Mouse (Mus musculus) lung, adult 2 months (tissue): ENCODE results near the gene Fancf.

Experiments
- CTCF ChIP-seq: fragments of 200-500 bp; IDR thresholded peaks from 2 replicates; pipeline ENCODE4 v1.5.1; 2011; ENCODE audit warnings: mild to moderate bottlenecking, low read length, control low read depth; ENCODE audit not compliant: insufficient read depth
- POLR2A ChIP-seq: fragments of 200-500 bp; IDR thresholded peaks from 2 replicates; pipeline ENCODE4 v1.6.1; 2011; ENCODE audit warnings: low read depth, mild to moderate bottlenecking, control low read depth, low read length, borderline replicate concordance; ENCODE audit errors: extremely low read depth

DNA sequence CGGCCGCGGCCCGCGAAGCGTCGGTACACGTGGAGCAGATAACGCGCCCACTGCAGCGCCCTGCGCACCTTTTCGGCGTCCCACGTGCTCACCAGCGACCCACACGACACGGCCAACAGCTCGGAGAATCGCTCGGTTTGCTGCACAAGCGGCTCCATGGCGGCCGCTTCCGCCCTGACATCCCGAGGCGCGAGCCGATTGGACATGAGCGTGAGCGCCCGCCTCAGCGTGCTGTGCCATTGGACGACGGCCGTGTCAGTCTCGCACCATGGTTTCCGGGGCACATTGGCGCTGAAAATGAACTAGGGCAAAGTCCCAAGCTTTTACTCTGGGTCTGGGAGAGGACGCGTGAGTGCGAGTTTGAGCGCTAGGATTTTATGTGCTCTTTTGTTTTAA lies at the start of gene Fancf:
- TF ChIP-seq CTCF, result no peak
- peak; percentile 79; the same call in 1 of the 2 replicates for TF ChIP-seq POLR2A
